Mouse (Mus musculus) MEL (cell line): Measurements from ENCODE around the gene Coro1b.

Source experiments
- CTCF ChIP-seq, 3 experiments: IDR thresholded peaks in 2 of 3; conservative IDR thresholded peaks in 1 of 3; 2 replicates each; pipeline ENCODE4 v1.5.1; 2011 to 2012; ENCODE audit warnings: low read length in 3 of 3, low read depth in 2 of 3, mild to moderate bottlenecking in 2 of 3, improper control_type of control experiment in 1 of 3, inconsistent platforms in 1 of 3, mixed read lengths in 1 of 3, moderate library complexity in 1 of 3; ENCODE audit not compliant: control insufficient read depth in 1 of 3, insufficient read depth in 1 of 3, poor library complexity in 1 of 3, severe bottlenecking in 1 of 3
- SIN3A ChIP-seq: IDR thresholded peaks from 2 replicates; pipeline ENCODE4 v1.6.1; 2012; ENCODE audit warnings: low read length, improper control_type of control experiment, inconsistent platforms

DNA sequence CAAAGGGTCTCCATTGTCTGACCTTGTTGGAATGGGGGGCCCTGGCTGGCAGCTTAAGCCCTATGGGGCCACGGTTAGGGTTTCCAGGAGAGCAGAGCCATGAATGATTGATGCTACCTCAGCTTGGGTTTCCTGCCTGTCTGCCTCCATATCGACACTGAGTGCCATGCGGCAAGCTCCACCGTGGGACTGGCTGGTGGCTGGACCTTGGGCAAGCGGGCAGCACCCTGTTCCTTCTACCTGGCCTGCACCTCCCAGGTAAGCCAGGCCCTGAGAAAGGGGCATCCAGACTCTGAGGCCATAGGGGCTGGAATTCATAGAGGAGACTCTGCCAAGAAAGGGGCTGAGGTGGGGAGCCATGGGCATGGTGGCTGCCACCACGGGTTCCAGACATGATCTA lies 8.3 kb upstream of the Coro1b start:
- no peak for TF ChIP-seq CTCF (IDR thresholded peaks at IDR 0.05 in 2 of 3, conservative IDR thresholded peaks at IDR 0.05 in 1 of 3; ENCODE audit: control insufficient read depth in 1 of 3, insufficient read depth in 1 of 3, low read depth in 2 of 3, low read length in 3 of 3, poor library complexity in 1 of 3, severe bottlenecking in 1 of 3)
- TF ChIP-seq SIN3A, result no peak
